Comparison of ENCODE assay signal across 9 mouse cellular contexts in genomic region chr9:32223739-32224529, GRCm38 (mm10).
DNase-seq lines count a peak whose midpoint lies in the region; ATAC-seq and TF ChIP-seq lines count a peak whose summit lies in the region.
"Had no signal": no experiment of that assay in that cellular context is flagged by ENCODE, and none has a peak within 500 bp of the region (broad histone marks: within the 10 kb centered on the region; RNA-seq: fewer than 3 reads in every experiment).

No protein-coding gene starts in this region.

- TF ChIP-seq EP300 in heart, postnatal 0 days (IDR thresholded peaks at IDR 0.05; ENCODE audit: low read depth), result no peak

- no peaks in the 10 kb centered on the region for H3K36me3 ChIP-seq in liver, adult 2 months (ENCODE audit: control insufficient read depth, insufficient read depth, low read length)
- H3K36me3 ChIP-seq in liver, embryonic 12.5 days, result no peaks in the 10 kb centered on the region
- H3K36me3 ChIP-seq in heart, postnatal 0 days (replicated peaks; ENCODE audit: control insufficient read depth, insufficient read depth, low read length), result no peaks in the 10 kb centered on the region

- no peaks in the 10 kb centered on the region for H3K79me2 ChIP-seq in liver, adult 2 months (ENCODE audit: control insufficient read depth, insufficient read depth, low read length)

- TF ChIP-seq POLR2A in liver, adult 2 months (IDR thresholded peaks at IDR 0.05; ENCODE audit: extremely low read depth, insufficient read depth, low read length), result no peak

- H3K4me2 ChIP-seq in liver, embryonic 12.5 days, result no peak overlapping the region
- H3K4me2 ChIP-seq in heart, postnatal 0 days (ENCODE audit: low read depth, low read length), result peak overlapping the region; percentile 46

- TF ChIP-seq CTCF in liver, adult 2 months (IDR thresholded peaks at IDR 0.05; ENCODE audit: low read depth, low read length), result no peak
- no peak for TF ChIP-seq CTCF in heart, postnatal 0 days (IDR thresholded peaks at IDR 0.05; ENCODE audit: low read depth)

- 58% methylated on average over 5 of the region's 5 CpGs for WGBS in liver, adult 2 months
- WGBS in liver, embryonic 12.5 days (ENCODE audit: insufficient replicate concordance), result 55% methylated on average over 5 of the region's 5 CpGs
- WGBS in heart, postnatal 0 days, result 41% methylated on average over 5 of the region's 5 CpGs

- no peaks in the 10 kb centered on the region for H3K27me3 ChIP-seq in liver, adult 2 months (ENCODE audit: control insufficient read depth, insufficient read depth, low read length)
- no peaks in the 10 kb centered on the region for H3K27me3 ChIP-seq in liver, embryonic 12.5 days (replicated peaks)
- no peaks in the 10 kb centered on the region for H3K27me3 ChIP-seq in heart, postnatal 0 days (ENCODE audit: control insufficient read depth, insufficient read depth, low read length)

- H3K9me3 ChIP-seq in liver, embryonic 12.5 days (replicated peaks), result no peaks in the 10 kb centered on the region
- H3K9me3 ChIP-seq in heart, postnatal 0 days (replicated peaks; ENCODE audit: control insufficient read depth, low read length), result no peaks in the 10 kb centered on the region

- no peak overlapping the region for H3K27ac ChIP-seq in liver, adult 2 months (replicated peaks; ENCODE audit: insufficient read depth, low read depth, low read length)
- no peak overlapping the region for H3K27ac ChIP-seq in liver, embryonic 12.5 days
- H3K27ac ChIP-seq in heart, postnatal 0 days (ENCODE audit: low read depth), result peak overlapping the region; percentile 74
- H3K27ac ChIP-seq: liver, embryonic 14.5 days had no signal

- DNase-seq in liver, adult 2 months (ENCODE audit: extremely low read depth, low read depth, low spot score), result peak; percentile 51
- peak; percentile 18 for DNase-seq in cerebellum, adult 9-10 months
- DNase-seq in heart, postnatal 0 days (ENCODE audit: low spot score), result peak; percentile 27
- peak; percentile 62 to 83 for DNase-seq in left cerebral cortex, postnatal 25 days (ENCODE audit: low spot score in 2 of 2)
- peak; percentile 7 for DNase-seq in ovary, postnatal 10 days (ENCODE audit: low spot score)
- DNase-seq in layer of hippocampus, adult 9-10 months (ENCODE audit: low spot score), result no peak
- DNase-seq in T-cell, adult 2 months (ENCODE audit: low spot score), result no peak

- intact Hi-C loops in left cerebral cortex, postnatal 25 days (cut with DNase I), result no loop called here

- no peak overlapping the region for H3K4me3 ChIP-seq in liver, adult 2 months (ENCODE audit: insufficient read depth, low read depth, low read length)
- no peak overlapping the region for H3K4me3 ChIP-seq in liver, embryonic 12.5 days
- peak overlapping the region; percentile 31 for H3K4me3 ChIP-seq in heart, postnatal 0 days (ENCODE audit: low read depth, low read length)

- H3K9ac ChIP-seq in liver, adult 2 months (ENCODE audit: low read depth, low read length), result no peak overlapping the region
- no peak overlapping the region for H3K9ac ChIP-seq in liver, embryonic 12.5 days
- 0 out of 2 replicates have a peak overlapping the region, but pooled peaks have one; percentile 28 for H3K9ac ChIP-seq in heart, postnatal 0 days (replicated peaks; ENCODE audit: low read depth, low read length)
- H3K9ac ChIP-seq: liver, embryonic 14.5 days had no signal

- peaks cover 3% of the 10 kb centered on the region; the same call in 1 of the 2 replicates for H3K4me1 ChIP-seq in liver, adult 2 months (ENCODE audit: control insufficient read depth, insufficient read depth, low read length)
- peaks cover 9% of the 10 kb centered on the region for H3K4me1 ChIP-seq in liver, embryonic 12.5 days
- H3K4me1 ChIP-seq in heart, postnatal 0 days (ENCODE audit: control insufficient read depth, insufficient read depth), result peaks cover 29% of the 10 kb centered on the region

- ATAC-seq in liver, embryonic 12.5 days, result no peak
- peak; percentile 22; the same call in 1 of the 2 replicates for ATAC-seq in heart, postnatal 0 days (ENCODE audit: insufficient read depth, low read depth)

Comparison
In these comparisons a context has a peak if more than half of its experiments do, and no peak if none do; other contexts are left out.
1. DNase-seq: peak in liver, adult 2 months (single experiment), cerebellum, adult 9-10 months (single experiment), heart, postnatal 0 days (single experiment), left cerebral cortex, postnatal 25 days (2 of 2) and ovary, postnatal 10 days (single experiment); none in layer of hippocampus, adult 9-10 months (single experiment) and T-cell, adult 2 months (single experiment).